Mouse (Mus musculus) stomach, postnatal 0 days (tissue): ENCODE data around the gene Ints12.

Source experiments
- CTCF ChIP-seq: IDR thresholded peaks from 2 replicates; pipeline ENCODE4 v1.5.1; 2016; ENCODE audit warnings: antibody characterized with exemption, low read depth, mild to moderate bottlenecking, moderate library complexity
- EP300 ChIP-seq: optimal IDR thresholded peaks from 2 replicates; pipeline ENCODE3; 2016; ENCODE audit warnings: antibody characterized with exemption

GRCm38 (mm10) chr3:133109844-133110243 is 18.2 kb downstream of the Ints12 start:
- TF ChIP-seq CTCF (no peak), EP300 (no peak)
